Mouse (Mus musculus) forebrain, embryonic 13.5 days (tissue): ENCODE results near the gene Apex1. TPM values are rescaled to one million over a fixed set of nuclear protein-coding genes. Genes with fewer than 3 reads are reported as not detected.

ENCODE experiments used
- polyA plus RNA-seq: library from polyadenylated mRNA; unstranded; fragments of >200 nt; fragmentation: Nextera tagmentation; extraction: Ambion mirVana; gene quantifications from 2 replicates; pipeline ENCODE4 v1.2.1, GENCODE M21; 2015

Apex1 gene
- polyA plus RNA-seq, 1 experiment from 2014 or later: 364 TPM

Other genes with a start within 250 kb of the Apex1 start
- not detected in 2 replicates for gene Olfr747, start 231.8 kb upstream of the Apex1 start, polyA plus RNA-seq
- not detected in 2 replicates for gene Olfr748, start 217.6 kb upstream of the Apex1 start, polyA plus RNA-seq
- not detected in 2 replicates for gene Olfr749, start 179.9 kb upstream of the Apex1 start, polyA plus RNA-seq
- gene Ttc5, start 139.4 kb upstream of the Apex1 start, polyA plus RNA-seq: 128 and 130 TPM in 2 replicates
- not detected in 2 replicates for gene Ccnb1ip1, start 117.2 kb upstream of the Apex1 start, polyA plus RNA-seq
- 65.0 and 67.2 TPM in 2 replicates for gene Parp2, start 117.1 kb upstream of the Apex1 start, polyA plus RNA-seq
- gene Tep1, start 54.4 kb upstream of the Apex1 start, polyA plus RNA-seq: 1.9 and 3.5 TPM in 2 replicates
- 0.12 and 0.29 TPM in 2 replicates for gene Klhl33, start 27.5 kb upstream of the Apex1 start, polyA plus RNA-seq
- gene Osgep, start 75 bp upstream of the Apex1 start, polyA plus RNA-seq: 150 and 164 TPM in 2 replicates
- 73.7 and 76.9 TPM in 2 replicates for gene Pip4p1, start 5.9 kb downstream of the Apex1 start, polyA plus RNA-seq
- 33.2 and 35.4 TPM in 2 replicates for gene Pnp, start 6.1 kb downstream of the Apex1 start, polyA plus RNA-seq
- not detected in 2 replicates for gene Gm49342, start 19.5 kb downstream of the Apex1 start, polyA plus RNA-seq
- 0.52 TPM in 1 of 2 replicates, not detected in the other for gene Pnp2, start 31.0 kb downstream of the Apex1 start, polyA plus RNA-seq
- gene Rnase10, start 82.8 kb downstream of the Apex1 start, polyA plus RNA-seq: not detected in 2 replicates
- not detected in 2 replicates for gene Rnase9, start 116.9 kb downstream of the Apex1 start, polyA plus RNA-seq
- gene Rnase11, start 125.2 kb downstream of the Apex1 start, polyA plus RNA-seq: not detected in 2 replicates
- gene Rnase12, start 132.7 kb downstream of the Apex1 start, polyA plus RNA-seq: not detected in 2 replicates
- 0.03 TPM in 1 of 2 replicates, not detected in the other for gene Olfr750, start 149.5 kb downstream of the Apex1 start, polyA plus RNA-seq
- gene Rnase4, start 166.1 kb downstream of the Apex1 start, polyA plus RNA-seq: 6.7 and 7.0 TPM in 2 replicates
- 0.93 and 1.8 TPM in 2 replicates for gene Ang, start 166.2 kb downstream of the Apex1 start, polyA plus RNA-seq
- not detected in 2 replicates for gene Eddm3b, start 189.5 kb downstream of the Apex1 start, polyA plus RNA-seq
- gene Rnase6, start 198.9 kb downstream of the Apex1 start, polyA plus RNA-seq: 0.38 TPM in 1 of 2 replicates, not detected in the other
- gene Rnase1, start 221.8 kb downstream of the Apex1 start, polyA plus RNA-seq: 0.24 TPM in 1 of 2 replicates, not detected in the other
- gene Rnase2b, start 237.3 kb downstream of the Apex1 start, polyA plus RNA-seq: not detected in 2 replicates